In the genomic region with DNA sequence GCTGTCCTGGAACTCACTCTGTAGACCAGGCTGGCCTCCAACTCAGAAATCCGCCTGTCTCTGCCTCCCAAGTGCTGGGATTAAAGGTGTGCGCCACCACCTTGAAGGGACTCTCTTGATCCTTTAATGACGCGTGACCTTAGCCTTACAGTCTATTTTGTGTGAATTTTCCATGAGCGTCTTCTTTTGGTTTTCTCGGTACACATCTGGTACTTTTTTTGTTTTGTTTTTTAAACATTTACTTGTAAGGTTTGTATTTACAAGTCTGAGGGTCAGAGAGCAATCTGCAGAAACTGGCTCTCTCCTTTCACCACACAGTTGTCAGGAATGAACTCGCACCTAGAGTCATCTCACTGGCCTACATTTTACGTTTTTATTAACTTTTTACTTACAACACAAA, we compare ENCODE assay signal across 18 mouse cellular contexts.
"Had no signal": no experiment of that assay in that cellular context is flagged by ENCODE, and none has a peak within 500 bp of the region (broad histone marks: within the 10 kb centered on the region; RNA-seq: fewer than 3 reads in every experiment).

No protein-coding gene starts in this region.

- H3K27me3 ChIP-seq: midbrain, embryonic 13.5 days; neural tube, embryonic 13.5 days; neural tube, embryonic 15.5 days had no signal

- H3K4me2 ChIP-seq: lung, embryonic 14.5 days; midbrain, embryonic 13.5 days; neural tube, embryonic 13.5 days; neural tube, embryonic 15.5 days had no signal

- DNase-seq: lung, adult 18-20 months; lung, embryonic 14.5 days; lung, postnatal 10 days; lung, postnatal 4 days; retina, postnatal 1 day; right cerebral cortex, adult 18-20 months; right cerebral cortex, postnatal 25 days; right cerebral cortex, postnatal 4 days; spleen, adult 18-20 months; thymus, adult 18-20 months; thymus, postnatal 14 days; thymus, postnatal 36 days had no signal

- ATAC-seq: midbrain, embryonic 13.5 days; midbrain, embryonic 16.5 days had no signal

- H3K4me3 ChIP-seq: midbrain, embryonic 10.5 days; midbrain, embryonic 13.5 days; myocyte; neural tube, embryonic 13.5 days; neural tube, embryonic 15.5 days had no signal

- H3K9ac ChIP-seq: lung, embryonic 14.5 days; midbrain, embryonic 13.5 days; neural tube, embryonic 13.5 days; neural tube, embryonic 15.5 days had no signal

- H3K27ac ChIP-seq: midbrain, embryonic 10.5 days; midbrain, embryonic 13.5 days; neural tube, embryonic 13.5 days; neural tube, embryonic 15.5 days had no signal

- H3K9me3 ChIP-seq: midbrain, embryonic 10.5 days; midbrain, embryonic 13.5 days; neural tube, embryonic 13.5 days; neural tube, embryonic 15.5 days had no signal
